Comparison of ENCODE assay signal across 8 mouse cellular contexts in genomic region chr1:39010583-39011021, GRCm38 (mm10). TPM values are rescaled to one million over a fixed set of nuclear protein-coding genes. Genes with fewer than 3 reads are reported as not detected.
DNase-seq lines count a peak whose midpoint lies in the region; ATAC-seq lines count a peak whose summit lies in the region.

No protein-coding gene starts in this region.

- H3K27me3 ChIP-seq in heart, embryonic 11.5 days (ENCODE audit: control insufficient read depth, insufficient read depth, low read length): no peaks in the 10 kb centered on the region

- no peak overlapping the region for H3K27ac ChIP-seq in heart, embryonic 11.5 days (ENCODE audit: low read depth, low read length)

- no peak overlapping the region for H3K4me3 ChIP-seq in heart, embryonic 11.5 days (ENCODE audit: low read depth, low read length)

- no peaks in the 10 kb centered on the region for H3K9me3 ChIP-seq in heart, embryonic 11.5 days (replicated peaks; ENCODE audit: control insufficient read depth, low read length)

- H3K4me2 ChIP-seq in heart, embryonic 11.5 days: no peak overlapping the region

- no peaks in the 10 kb centered on the region for H3K36me3 ChIP-seq in heart, embryonic 11.5 days (ENCODE audit: control insufficient read depth, insufficient read depth, low read length)

- ATAC-seq in heart, embryonic 11.5 days (replicated peaks; ENCODE audit: insufficient number of reproducible peaks, low FRiP score, low TSS enrichment): no peak
- peak; percentile 89 for ATAC-seq in inflammation-experienced regulatory T-cells, adult 6 months
- peak; percentile 40; the same call in 1 of the 2 replicates for ATAC-seq in megakaryocyte, adult 5-6 weeks (ENCODE audit: poor library complexity, severe bottlenecking)

- H3K4me1 ChIP-seq in heart, embryonic 11.5 days (ENCODE audit: control insufficient read depth, insufficient read depth, low read length): peaks cover 5% of the 10 kb centered on the region; the same call in 1 of the 2 replicates

- peak; percentile 16 to 62 for DNase-seq in heart, adult 9 months (ENCODE audit: low spot score in 2 of 2)
- DNase-seq in cerebellum, adult 8-10 months: peak; percentile 54
- DNase-seq in frontal cortex, postnatal 10 days (ENCODE audit: low spot score in 2 of 2): peak; percentile 62 to 76
- DNase-seq in left cerebral cortex, adult 18-20 months (ENCODE audit: low spot score in 2 of 2): peak; percentile 76 to 79
- peak; percentile 86 for DNase-seq in right cerebral cortex, adult 18-20 months

- 19% methylated on average over 12 of the region's 12 CpGs for WGBS in heart, embryonic 11.5 days (ENCODE audit: insufficient replicate concordance)

- H3K9ac ChIP-seq in heart, embryonic 11.5 days (ENCODE audit: low read depth, low read length): no peak overlapping the region

RNA-seq across cellular contexts. Expression of gene Pdcl3, which starts 25.2 kb away (rescaled TPM):
- polyA plus RNA-seq in heart, embryonic 11.5 days (2014; fragmentation: Nextera tagmentation; extraction: Ambion mirVana): 145 and 146 TPM in 2 replicates
- 100 to 1,000 TPM; 144 to 205 (median 169) TPM for polyA plus RNA-seq in inflammation-experienced regulatory T-cells, adult 6 months (2017; shearing (Covaris generic))
- total RNA-seq in left cerebral cortex, adult 18-20 months (2021): 10 to 100 TPM; 38.7 to 41.3 TPM
- total RNA-seq in megakaryocyte, adult 5-6 weeks (2015): 77.5 and 88.7 TPM in 2 replicates
- total RNA-seq in megakaryocyte, adult 5-6 weeks (2017): 49.2 and 58.5 TPM in 2 replicates
